Mouse (Mus musculus) megakaryocyte, embryonic 14.5 days (primary cell): ENCODE data around the gene Ctu1.

Experiments
- FLI1 ChIP-seq: IDR thresholded peaks from 2 replicates; pipeline ENCODE4 v1.6.1; 2012; ENCODE audit warnings: low read length, inconsistent platforms, mixed read lengths
- GATA1 ChIP-seq: IDR thresholded peaks from 3 replicates; pipeline ENCODE4 v1.6.1; 2012; ENCODE audit warnings: mixed read lengths, low read length, inconsistent platforms, borderline replicate concordance

DNA sequence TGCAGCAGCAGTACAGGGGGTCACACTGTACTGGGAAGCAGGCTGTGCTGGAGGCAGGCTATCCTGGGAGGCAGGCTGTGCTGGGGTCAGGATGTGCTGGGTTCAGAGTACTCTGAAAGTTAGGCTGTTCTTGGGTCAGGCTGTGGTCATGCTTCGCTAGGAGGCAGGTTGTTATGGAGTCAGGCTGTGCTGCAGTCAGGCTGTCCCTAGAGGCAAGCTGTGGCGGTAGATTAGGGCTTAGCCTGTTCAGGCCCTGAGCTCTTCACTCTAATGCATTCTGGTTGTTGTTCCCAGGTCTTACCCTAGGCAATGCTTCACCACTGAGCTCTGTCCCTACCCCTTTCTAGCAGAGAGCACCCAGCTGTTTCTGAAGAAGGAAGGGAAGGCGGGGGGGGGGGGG is 46.8 kb upstream of the Ctu1 start:
- TF ChIP-seq FLI1: no peak
- no peak for TF ChIP-seq GATA1
